Mouse (Mus musculus): ENCODE data around the gene Cx3cl1.

GRCm38 (mm10) chr8:94801293-94802095 lies 29.7 kb downstream of the Cx3cl1 start:
- TF ChIP-seq MAFK (IDR thresholded peaks at IDR 0.05; ENCODE audit: insufficient read depth, low read depth, low read length) (no peak), ZC3H11A (IDR thresholded peaks at IDR 0.05; ENCODE audit: borderline replicate concordance, low read depth, low read length) (no peak), HCFC1 (IDR thresholded peaks at IDR 0.05; ENCODE audit: borderline replicate concordance, insufficient read depth, low read length) (no peak), CHD2 (IDR thresholded peaks at IDR 0.05; ENCODE audit: low read depth, low read length) (no peak), ZNF384 (IDR thresholded peaks at IDR 0.05; ENCODE audit: low read depth, low read length) (no peak)

All from ES-E14 (cell line).